Mouse (Mus musculus): ENCODE measurements at regions not wholly inside any gene's neighbourhood (a gene's known extent, or its start where the extent isn't known, plus 50 kb on each side); places are given as distances from the start of the nearest gene placed in this dataset.
A peak's percentile ranks its signal among the peaks of the same experiment; 100 is the strongest.

DNA sequence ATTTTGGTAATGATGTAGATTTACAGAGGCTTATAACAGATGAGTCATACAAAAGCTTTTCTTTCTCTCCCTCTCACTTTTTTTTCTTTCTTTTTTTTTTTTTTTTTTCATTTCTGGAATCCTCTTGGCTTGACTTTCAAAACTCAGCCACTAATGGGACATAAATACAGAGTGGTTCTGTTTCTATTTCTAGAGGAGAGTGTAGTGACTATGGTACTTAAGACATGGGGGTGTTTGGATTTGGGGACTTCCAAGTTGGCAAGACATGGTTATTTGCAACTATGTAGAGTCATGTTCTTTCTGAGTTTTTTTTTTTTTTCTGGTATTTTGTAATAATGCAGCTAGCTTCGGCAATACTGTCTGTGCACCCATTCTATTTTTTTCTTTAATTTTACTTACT is 324.8 kb downstream of the Bckdhb start:
- H3K4me2 ChIP-seq (replicated peaks) = no peak overlapping the region
- no peak overlapping the region for H3K9ac ChIP-seq
- peaks cover 6% of the 10 kb centered on the region for H3K4me1 ChIP-seq (replicated peaks; ENCODE audit: control insufficient read depth, insufficient read depth, low read length)
- DNase-seq (ENCODE audit: low spot score) (no peak), ATAC-seq (ENCODE audit: low FRiP score) (no peak)
- no peaks in the 10 kb centered on the region for H3K36me3 ChIP-seq (replicated peaks; ENCODE audit: control insufficient read depth, insufficient read depth)
- no peak overlapping the region for H3K27ac ChIP-seq
- no peaks in the 10 kb centered on the region for H3K27me3 ChIP-seq (ENCODE audit: control insufficient read depth, insufficient read depth, low read length)
- 93% methylated on average over 1 of the region's 1 CpGs for WGBS
- no peaks in the 10 kb centered on the region for H3K9me3 ChIP-seq (ENCODE audit: control insufficient read depth, low read length)
- no peak overlapping the region for H3K4me3 ChIP-seq (replicated peaks; ENCODE audit: low read length)

DNA sequence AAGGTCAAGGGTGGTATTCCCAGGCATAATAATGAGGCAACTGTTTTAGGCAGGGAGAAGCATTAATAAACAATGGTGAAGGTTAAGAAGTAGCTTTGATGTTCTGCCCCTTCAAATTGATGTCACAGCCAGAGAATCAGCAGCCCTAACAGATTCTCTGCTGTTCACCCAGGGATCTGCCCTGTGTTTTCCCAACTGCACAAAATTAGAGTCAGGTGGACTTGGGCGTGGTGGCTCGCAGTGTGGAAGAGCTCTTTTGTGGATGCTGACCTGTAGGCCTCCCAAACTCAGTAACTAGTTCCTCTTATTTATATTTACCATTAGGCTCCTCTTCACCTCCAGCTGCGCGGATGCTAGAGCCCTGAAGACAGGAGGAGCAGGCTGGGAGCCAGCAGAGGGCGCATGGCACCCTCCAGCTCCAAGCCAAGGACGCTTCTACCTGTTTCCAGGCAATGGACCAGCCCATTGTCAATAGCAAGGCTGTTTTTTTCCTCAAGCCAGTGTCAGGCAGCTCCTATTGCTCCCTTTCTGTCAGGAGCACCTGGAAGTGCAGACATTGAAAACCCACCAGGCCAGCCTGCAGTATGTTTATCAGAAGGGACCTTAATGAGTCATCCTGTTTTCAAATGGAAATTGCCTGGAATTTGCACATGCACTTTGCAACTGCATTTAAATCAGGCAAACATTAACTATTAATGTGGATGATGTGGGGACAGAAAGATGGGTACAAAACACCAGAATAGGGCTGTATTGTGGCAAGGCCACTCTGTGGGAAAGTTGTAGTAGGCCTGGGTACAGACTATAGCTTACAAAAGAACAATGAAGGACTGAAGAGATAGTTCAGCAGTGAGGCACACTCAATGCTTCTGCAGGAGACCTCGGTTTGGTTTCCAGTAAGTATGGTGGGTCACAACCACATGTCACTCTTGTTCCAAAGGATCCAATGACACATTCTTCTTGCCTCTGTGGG is 328.4 kb downstream of the Bckdhb start:
- no peak overlapping the region for H3K4me3 ChIP-seq (replicated peaks; ENCODE audit: low read length)
- 18% methylated on average over 7 of the region's 7 CpGs for WGBS
- no peaks in the 10 kb centered on the region for H3K9me3 ChIP-seq (ENCODE audit: control insufficient read depth, low read length)
- peak; percentile 74 for DNase-seq (ENCODE audit: low spot score)
- H3K27me3 ChIP-seq (ENCODE audit: control insufficient read depth, insufficient read depth, low read length) = no peaks in the 10 kb centered on the region
- 0 out of 2 replicates have a peak overlapping the region, but pooled peaks have one; percentile 5 for H3K27ac ChIP-seq
- H3K4me2 ChIP-seq (replicated peaks) = no peak overlapping the region
- peak; percentile 90; the same call in 1 of the 2 replicates for ATAC-seq (ENCODE audit: low FRiP score)
- H3K4me1 ChIP-seq (replicated peaks; ENCODE audit: control insufficient read depth, insufficient read depth, low read length) = peaks cover 6% of the 10 kb centered on the region
- H3K9ac ChIP-seq = no peak overlapping the region
- no peaks in the 10 kb centered on the region for H3K36me3 ChIP-seq (replicated peaks; ENCODE audit: control insufficient read depth, insufficient read depth)

DNA sequence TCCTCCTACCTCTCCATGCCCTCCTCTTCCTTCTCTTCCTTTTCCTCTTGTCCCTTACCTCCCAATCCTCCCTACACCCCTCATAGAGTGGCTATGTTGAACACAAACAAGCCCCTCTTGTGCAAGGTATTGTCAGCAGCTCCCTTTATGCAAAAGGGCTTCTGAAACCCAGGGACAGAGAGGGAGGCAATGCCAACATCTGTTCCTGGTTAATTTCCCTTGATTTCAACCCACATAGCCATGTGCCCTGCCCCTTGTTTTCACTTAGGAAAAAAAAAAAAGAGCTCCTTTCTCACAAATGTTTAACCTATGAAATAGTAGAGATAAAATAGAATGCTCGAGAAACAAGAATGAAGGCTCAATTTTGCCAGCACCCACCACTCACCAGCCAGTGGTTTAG is 333.5 kb downstream of the Bckdhb start:
- H3K9me3 ChIP-seq (ENCODE audit: control insufficient read depth, low read length) = no peaks in the 10 kb centered on the region
- ATAC-seq (ENCODE audit: low FRiP score) = no peak
- no peak overlapping the region for H3K9ac ChIP-seq
- DNase-seq (ENCODE audit: low spot score) = no peak
- no peaks in the 10 kb centered on the region for H3K27me3 ChIP-seq (ENCODE audit: control insufficient read depth, insufficient read depth, low read length)
- WGBS = 78% methylated on average over 1 of the region's 1 CpGs
- H3K27ac ChIP-seq = no peak overlapping the region
- H3K36me3 ChIP-seq (replicated peaks; ENCODE audit: control insufficient read depth, insufficient read depth) = no peaks in the 10 kb centered on the region
- peaks cover 3% of the 10 kb centered on the region for H3K4me1 ChIP-seq (replicated peaks; ENCODE audit: control insufficient read depth, insufficient read depth, low read length)
- no peak overlapping the region for H3K4me2 ChIP-seq (replicated peaks)
- no peak overlapping the region for H3K4me3 ChIP-seq (replicated peaks; ENCODE audit: low read length)

DNA sequence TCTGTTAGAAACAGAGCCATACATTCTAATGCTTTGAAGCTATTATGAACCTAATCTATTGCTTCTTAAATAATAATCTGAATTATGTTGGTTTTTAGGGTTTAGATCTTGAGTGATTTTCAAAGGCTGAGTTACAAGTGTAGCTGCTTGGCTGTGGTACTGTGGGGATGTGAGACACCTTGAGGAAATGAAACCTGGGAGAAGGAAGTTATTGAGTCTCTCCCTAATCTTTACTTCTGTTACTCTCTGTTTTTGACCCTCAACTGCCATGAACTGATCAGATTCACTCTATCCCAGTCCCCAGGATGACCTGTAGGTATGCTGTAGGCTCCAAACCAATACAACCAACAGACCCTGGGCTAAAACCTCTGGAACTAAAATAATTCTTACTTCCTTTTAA is 334.8 kb downstream of the Bckdhb start:
- H3K4me1 ChIP-seq (replicated peaks; ENCODE audit: control insufficient read depth, insufficient read depth, low read length) = no peaks in the 10 kb centered on the region
- H3K27me3 ChIP-seq (ENCODE audit: control insufficient read depth, insufficient read depth, low read length) = no peaks in the 10 kb centered on the region
- DNase-seq (ENCODE audit: low spot score) = no peak
- no peak overlapping the region for H3K4me2 ChIP-seq (replicated peaks)
- no peak for ATAC-seq (ENCODE audit: low FRiP score)
- no peak overlapping the region for H3K9ac ChIP-seq
- no peak overlapping the region for H3K27ac ChIP-seq
- H3K36me3 ChIP-seq (replicated peaks; ENCODE audit: control insufficient read depth, insufficient read depth) = no peaks in the 10 kb centered on the region
- H3K4me3 ChIP-seq (replicated peaks; ENCODE audit: low read length) = no peak overlapping the region
- H3K9me3 ChIP-seq (ENCODE audit: control insufficient read depth, low read length) = no peaks in the 10 kb centered on the region

DNA sequence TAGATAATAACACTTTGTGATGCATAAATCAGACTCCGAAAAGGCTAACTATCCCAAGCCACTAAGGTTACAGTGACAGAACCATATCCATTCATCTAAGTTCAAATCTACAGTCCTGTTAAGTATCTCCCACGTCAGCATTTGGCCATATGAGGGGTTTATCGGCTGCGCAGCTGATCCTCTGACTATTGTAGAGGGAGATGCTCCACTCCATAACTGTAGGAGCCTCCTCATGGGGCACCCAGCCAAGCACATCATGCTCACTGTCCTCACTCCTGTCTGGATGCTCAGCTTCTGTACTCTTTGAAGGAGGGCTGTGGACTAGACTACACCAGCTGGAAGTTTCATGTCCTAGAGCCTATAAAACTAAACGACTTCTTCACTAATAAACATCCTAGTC is 337.2 kb downstream of the Bckdhb start:
- no peak overlapping the region for H3K27ac ChIP-seq
- H3K4me3 ChIP-seq (replicated peaks; ENCODE audit: low read length) = no peak overlapping the region
- ATAC-seq (ENCODE audit: low FRiP score) (no peak), DNase-seq (ENCODE audit: low spot score) (no peak)
- no peaks in the 10 kb centered on the region for H3K9me3 ChIP-seq (ENCODE audit: control insufficient read depth, low read length)
- WGBS = 85% methylated on average over 5 of the region's 5 CpGs
- no peaks in the 10 kb centered on the region for H3K4me1 ChIP-seq (replicated peaks; ENCODE audit: control insufficient read depth, insufficient read depth, low read length)
- no peaks in the 10 kb centered on the region for H3K27me3 ChIP-seq (ENCODE audit: control insufficient read depth, insufficient read depth, low read length)
- no peak overlapping the region for H3K9ac ChIP-seq
- no peak overlapping the region for H3K4me2 ChIP-seq (replicated peaks)
- H3K36me3 ChIP-seq (replicated peaks; ENCODE audit: control insufficient read depth, insufficient read depth) = no peaks in the 10 kb centered on the region

GRCm38 (mm10) chr9:84266974-84267373 is 342.0 kb downstream of the Bckdhb start:
- no peak overlapping the region for H3K9ac ChIP-seq
- DNase-seq (ENCODE audit: low spot score) = no peak

GRCm38 (mm10) chr9:84274608-84275007 is 349.7 kb downstream of the Bckdhb start:
- no peak overlapping the region for H3K4me3 ChIP-seq (replicated peaks; ENCODE audit: low read length)
- no peaks in the 10 kb centered on the region for H3K27me3 ChIP-seq (ENCODE audit: control insufficient read depth, insufficient read depth, low read length)
- H3K4me2 ChIP-seq (replicated peaks) = no peak overlapping the region
- no peaks in the 10 kb centered on the region for H3K9me3 ChIP-seq (ENCODE audit: control insufficient read depth, low read length)
- WGBS = 52% methylated on average over 3 of the region's 3 CpGs
- ATAC-seq (ENCODE audit: low FRiP score) (no peak), DNase-seq (ENCODE audit: low spot score) (no peak)
- no peak overlapping the region for H3K9ac ChIP-seq
- no peaks in the 10 kb centered on the region; the same call in 1 of the 2 replicates for H3K4me1 ChIP-seq (replicated peaks; ENCODE audit: control insufficient read depth, insufficient read depth, low read length)
- H3K36me3 ChIP-seq (replicated peaks; ENCODE audit: control insufficient read depth, insufficient read depth) = no peaks in the 10 kb centered on the region
- H3K27ac ChIP-seq = no peak overlapping the region

More at GRCm38 (mm10) chr9:84266974-84267373, 342.0 kb downstream of the Bckdhb start:
- ATAC-seq (ENCODE audit: low FRiP score) = no peak
- 87% methylated on average over 7 of the region's 7 CpGs for WGBS
- no peak overlapping the region for H3K4me2 ChIP-seq (replicated peaks)
- H3K36me3 ChIP-seq (replicated peaks; ENCODE audit: control insufficient read depth, insufficient read depth) = no peaks in the 10 kb centered on the region
- no peak overlapping the region for H3K4me3 ChIP-seq (replicated peaks; ENCODE audit: low read length)
- H3K4me1 ChIP-seq (replicated peaks; ENCODE audit: control insufficient read depth, insufficient read depth, low read length) = no peaks in the 10 kb centered on the region
- no peak overlapping the region for H3K27ac ChIP-seq
- H3K9me3 ChIP-seq (ENCODE audit: control insufficient read depth, low read length) = no peaks in the 10 kb centered on the region
- no peaks in the 10 kb centered on the region for H3K27me3 ChIP-seq (ENCODE audit: control insufficient read depth, insufficient read depth, low read length)

DNA sequence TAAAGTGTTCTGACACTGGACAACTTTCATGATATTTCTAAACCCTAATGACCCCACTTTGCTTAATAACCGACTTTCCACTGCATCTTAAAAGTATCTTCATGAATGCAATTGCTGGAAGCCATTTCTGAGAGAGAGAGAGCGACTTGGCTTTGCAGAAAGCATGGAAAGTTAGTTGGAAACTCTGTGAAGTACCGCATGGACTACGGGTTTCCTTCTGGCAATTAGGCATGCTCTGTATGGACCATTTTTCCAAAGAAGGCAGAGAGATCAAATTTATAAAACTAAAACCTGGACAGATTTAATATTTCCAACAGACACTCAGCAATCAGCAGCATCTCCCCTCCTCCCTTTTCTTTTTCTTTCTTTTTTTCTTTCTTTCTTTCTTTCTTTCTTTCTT is 353.4 kb downstream of the Bckdhb start:
- Histone ChIP-seq H3K4me3 (replicated peaks; ENCODE audit: low read length) (no peak overlapping the region), H3K9ac (no peak overlapping the region), H3K27me3 (ENCODE audit: control insufficient read depth, insufficient read depth, low read length) (no peaks in the 10 kb centered on the region), H3K36me3 (replicated peaks; ENCODE audit: control insufficient read depth, insufficient read depth) (no peaks in the 10 kb centered on the region), H3K9me3 (ENCODE audit: control insufficient read depth, low read length) (0 out of 2 replicates have a peak, but pooled peaks cover 4% of the 10 kb centered on the region), H3K27ac (no peak overlapping the region), H3K4me2 (replicated peaks) (no peak overlapping the region), H3K4me1 (replicated peaks; ENCODE audit: control insufficient read depth, insufficient read depth, low read length) (no peaks in the 10 kb centered on the region; the same call in 1 of the 2 replicates)
- DNase-seq (ENCODE audit: low spot score) = no peak
- WGBS = 62% methylated on average over 4 of the region's 4 CpGs
- no peak for ATAC-seq (ENCODE audit: low FRiP score)

DNA sequence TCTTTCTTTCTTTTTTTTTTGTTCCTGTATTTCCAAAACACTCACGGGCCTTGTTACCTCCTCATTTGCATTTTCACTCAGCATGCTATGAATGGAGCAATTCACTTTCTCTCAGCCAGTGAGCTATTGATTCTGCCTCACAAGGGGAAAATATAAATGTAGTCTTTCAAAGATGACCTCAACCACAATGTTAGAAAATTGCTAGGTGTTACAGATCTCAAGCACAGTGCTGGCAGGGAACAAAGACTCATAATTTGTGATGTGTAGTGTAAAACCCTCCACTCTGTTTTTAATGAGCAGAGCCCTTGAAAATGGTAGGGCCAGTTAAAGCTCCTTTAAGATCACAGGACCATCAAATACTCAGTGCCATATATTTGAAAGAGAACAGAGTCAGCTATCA is 353.8 kb downstream of the Bckdhb start:
- ATAC-seq (ENCODE audit: low FRiP score) (no peak), DNase-seq (ENCODE audit: low spot score) (no peak)
- Histone ChIP-seq H3K4me3 (replicated peaks; ENCODE audit: low read length) (no peak overlapping the region), H3K9me3 (ENCODE audit: control insufficient read depth, low read length) (0 out of 2 replicates have a peak, but pooled peaks cover 4% of the 10 kb centered on the region), H3K27ac (no peak overlapping the region), H3K4me2 (replicated peaks) (no peak overlapping the region), H3K27me3 (ENCODE audit: control insufficient read depth, insufficient read depth, low read length) (no peaks in the 10 kb centered on the region), H3K9ac (no peak overlapping the region), H3K4me1 (replicated peaks; ENCODE audit: control insufficient read depth, insufficient read depth, low read length) (no peaks in the 10 kb centered on the region; the same call in 1 of the 2 replicates), H3K36me3 (replicated peaks; ENCODE audit: control insufficient read depth, insufficient read depth) (no peaks in the 10 kb centered on the region)
- WGBS = 0% methylated on average over 1 of the region's 1 CpGs
